Mouse (Mus musculus) C2C12 (cell line): ENCODE data around the gene Zfp580.

Source experiments
- CTCF ChIP-seq: IDR thresholded peaks from one replicate; pipeline ENCODE4 v1.5.1; 2011; ENCODE audit not compliant: control insufficient read depth, insufficient read depth, insufficient read length
- MAX ChIP-seq: IDR thresholded peaks from one replicate; pipeline ENCODE4 v1.6.1; 2011; ENCODE audit warnings: mild to moderate bottlenecking, control low read depth
- MYOD1 ChIP-seq: IDR thresholded peaks from one replicate; pipeline ENCODE4 v1.6.1; 2011; ENCODE audit warnings: low read depth; ENCODE audit not compliant: control insufficient read depth, insufficient read length
- MYOG ChIP-seq: IDR thresholded peaks from one replicate; pipeline ENCODE4 v1.6.1; 2011; ENCODE audit not compliant: control insufficient read depth, insufficient read length; ENCODE audit errors: extremely low read depth
- USF1 ChIP-seq: IDR thresholded peaks from one replicate; pipeline ENCODE4 v1.6.1; 2011; ENCODE audit warnings: low read depth, mild to moderate bottlenecking, control low read depth, moderate library complexity

GRCm38 (mm10) chr7:5052931-5053343 is 1.6 kb downstream of the Zfp580 start:
- TF ChIP-seq CTCF = no peak
- TF ChIP-seq MYOD1 = no peak
- no peak for TF ChIP-seq MAX
- no peak for TF ChIP-seq MYOG
- TF ChIP-seq USF1 = no peak
